Mouse (Mus musculus): ENCODE results near the gene Snx27. TPM values are rescaled to one million over a fixed set of nuclear protein-coding genes. Genes with fewer than 3 reads are reported as not detected.
A peak's percentile ranks its signal among the peaks of the same experiment; 100 is the strongest.

Snx27 gene
- polyA plus RNA-seq, 1 experiment = 16.4 TPM

DNA sequence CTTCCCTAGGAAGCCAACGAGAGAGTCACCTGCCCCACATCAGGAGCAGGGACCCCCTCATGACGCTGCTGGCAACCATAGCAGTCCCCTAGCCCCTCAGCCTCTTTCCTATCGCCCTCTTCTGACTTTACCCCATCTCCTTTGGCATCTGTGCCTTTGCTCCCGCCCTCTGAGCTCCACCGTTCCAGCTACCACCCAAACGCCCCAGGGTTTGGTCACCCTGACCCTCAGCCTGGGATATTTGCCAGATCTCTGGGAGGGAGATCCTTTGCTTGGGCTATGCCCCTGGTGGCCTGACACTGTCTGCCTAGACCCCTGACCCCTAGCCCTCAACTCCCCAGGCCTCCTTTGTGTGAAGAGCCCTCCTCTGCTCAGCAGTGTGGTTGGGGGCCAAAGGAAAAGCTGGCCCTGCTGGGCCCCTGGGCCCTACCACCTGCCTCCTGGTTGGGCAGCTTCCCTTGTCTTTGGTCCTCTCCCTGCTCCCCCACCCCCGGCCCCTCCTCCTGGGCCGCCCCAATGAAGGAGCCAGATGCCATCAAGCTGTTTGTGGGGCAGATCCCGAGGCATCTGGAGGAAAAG lies 103.8 kb downstream of the Snx27 start:
- 13% methylated on average over 9 of the region's 9 CpGs for WGBS
- no peaks in the 10 kb centered on the region for H3K36me3 ChIP-seq (ENCODE audit: control insufficient read depth, insufficient read depth, low read length)
- no peak overlapping the region for H3K4me3 ChIP-seq (ENCODE audit: insufficient read depth, low read depth, low read length)
- H3K4me1 ChIP-seq (ENCODE audit: control insufficient read depth, insufficient read depth, low read length) = no peaks in the 10 kb centered on the region
- H3K27ac ChIP-seq (ENCODE audit: insufficient read depth, low read depth, low read length) = no peak overlapping the region
- H3K27me3 ChIP-seq (replicated peaks; ENCODE audit: control insufficient read depth, insufficient read depth, low read length) = no peaks in the 10 kb centered on the region
- DNase-seq = no peak
- TF ChIP-seq POLR2A (IDR thresholded peaks at IDR 0.05; ENCODE audit: low read depth, low read length) (no peak), CTCF (conservative IDR thresholded peaks at IDR 0.05; ENCODE audit: insufficient read depth, insufficient read length, low read depth, low read length) (no peak)

DNA sequence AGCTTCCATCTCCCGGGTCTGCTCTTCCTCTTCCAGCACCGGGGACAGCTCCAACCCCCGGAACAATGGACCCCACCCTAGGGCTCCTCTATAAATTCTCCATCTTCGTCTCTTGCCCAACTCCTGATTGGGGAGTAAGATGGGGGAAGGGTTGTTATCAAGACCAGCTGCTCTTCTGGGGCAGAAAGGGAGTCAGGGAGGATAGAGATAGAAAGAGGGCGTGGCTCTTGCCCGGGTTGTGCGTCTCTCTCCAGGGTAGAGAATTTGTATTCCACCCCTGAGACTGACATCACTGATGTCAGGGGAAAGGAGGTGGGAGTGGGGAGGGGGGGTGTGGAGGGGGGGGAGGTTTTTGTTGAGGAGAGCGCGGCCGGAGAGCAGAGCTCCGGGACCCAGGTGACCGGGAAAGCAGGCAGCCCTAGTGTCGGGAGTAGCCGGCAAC lies 104.5 kb downstream of the Snx27 start, which contains the start of gene Celf3:
Gene Celf3, plus strand, starts transcription at position 315 of the 442 bp plus-strand sequence.
- H3K4me1 ChIP-seq (ENCODE audit: control insufficient read depth, insufficient read depth, low read length) = no peaks in the 10 kb centered on the region
- H3K27ac ChIP-seq (ENCODE audit: insufficient read depth, low read depth, low read length) = no peak within 1 kb of the TSS
- no peak for TF ChIP-seq CTCF (conservative IDR thresholded peaks at IDR 0.05; ENCODE audit: insufficient read depth, insufficient read length, low read depth, low read length)
- no peak for TF ChIP-seq POLR2A (IDR thresholded peaks at IDR 0.05; ENCODE audit: low read depth, low read length)
- WGBS = 4% methylated on average over 14 of the region's 14 CpGs
- no peak for DNase-seq
- H3K4me3 ChIP-seq (ENCODE audit: insufficient read depth, low read depth, low read length) = no peak within 1 kb of the TSS
- H3K36me3 ChIP-seq (ENCODE audit: control insufficient read depth, insufficient read depth, low read length) = no peaks in the 10 kb centered on the region
- 0 out of 2 replicates have a peak, but pooled peaks cover under 1% of the 10 kb centered on the region for H3K27me3 ChIP-seq (replicated peaks; ENCODE audit: control insufficient read depth, insufficient read depth, low read length)

DNA sequence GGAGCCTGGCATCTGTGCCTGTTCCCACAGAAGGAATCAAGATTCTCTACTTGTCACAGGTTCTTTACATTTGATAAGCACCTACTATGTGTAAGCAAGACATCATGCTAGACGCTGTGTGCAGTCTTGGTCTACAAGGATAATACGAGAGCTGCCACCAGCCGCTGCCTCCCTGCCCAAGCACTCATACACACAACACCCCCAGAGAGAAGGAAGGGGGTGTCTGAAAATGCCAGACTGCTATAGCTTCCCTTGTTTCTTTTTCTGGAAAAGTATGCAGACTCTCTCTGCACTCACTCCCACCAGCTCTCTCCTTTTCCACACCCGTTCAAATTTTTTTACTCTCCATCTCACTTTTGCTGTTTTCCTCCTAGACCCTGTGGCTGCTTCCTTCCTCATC lies 105.1 kb downstream of the Snx27 start:
- Histone ChIP-seq H3K36me3 (ENCODE audit: control insufficient read depth, insufficient read depth, low read length) (no peaks in the 10 kb centered on the region), H3K27ac (ENCODE audit: insufficient read depth, low read depth, low read length) (no peak overlapping the region), H3K4me1 (ENCODE audit: control insufficient read depth, insufficient read depth, low read length) (no peaks in the 10 kb centered on the region), H3K4me3 (ENCODE audit: insufficient read depth, low read depth, low read length) (no peak overlapping the region), H3K27me3 (replicated peaks; ENCODE audit: control insufficient read depth, insufficient read depth, low read length) (0 out of 2 replicates have a peak, but pooled peaks cover 1% of the 10 kb centered on the region)
- WGBS = 74% methylated on average over 4 of the region's 4 CpGs
- DNase-seq = no peak
- TF ChIP-seq POLR2A (IDR thresholded peaks at IDR 0.05; ENCODE audit: low read depth, low read length) (no peak), CTCF (conservative IDR thresholded peaks at IDR 0.05; ENCODE audit: insufficient read depth, insufficient read length, low read depth, low read length) (no peak)

DNA sequence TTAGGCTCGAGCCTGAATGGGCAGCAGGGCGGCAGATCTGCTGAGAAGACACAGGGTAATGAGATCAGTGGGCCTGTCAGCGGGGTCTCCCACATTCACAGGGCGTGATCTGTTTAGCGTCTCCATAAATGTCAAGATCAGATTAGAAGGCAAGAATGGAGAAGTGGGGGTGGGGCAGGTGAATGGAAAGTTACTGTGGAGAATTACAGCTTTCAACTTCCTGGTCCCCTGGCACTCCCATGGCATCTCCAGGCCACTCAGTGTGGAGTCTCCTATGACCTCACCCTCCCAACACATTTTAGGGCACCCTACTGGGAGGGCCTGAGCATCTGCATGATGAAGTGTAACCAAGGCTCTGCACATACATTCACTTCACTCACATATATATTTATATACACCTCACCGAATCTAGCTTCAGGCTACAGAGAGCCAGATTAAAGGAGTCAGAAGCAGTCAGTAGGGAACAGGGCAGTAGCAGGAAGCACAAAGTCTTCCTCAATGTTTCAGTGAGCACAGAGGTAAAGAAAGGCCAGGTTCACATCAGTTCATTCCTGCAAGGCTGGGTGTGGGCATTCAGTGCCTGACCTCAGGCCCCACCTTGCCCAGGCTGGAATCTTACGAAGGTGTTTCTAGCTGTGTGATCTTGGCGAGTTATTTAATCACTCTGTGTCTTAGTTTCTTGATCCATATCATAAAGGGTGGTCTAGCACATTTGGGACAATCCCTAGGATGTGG lies 106.0 kb downstream of the Snx27 start:
- no peak overlapping the region for H3K4me3 ChIP-seq (ENCODE audit: insufficient read depth, low read depth, low read length)
- H3K27ac ChIP-seq (ENCODE audit: insufficient read depth, low read depth, low read length) = no peak overlapping the region; the same call in 1 of the 2 replicates
- H3K4me1 ChIP-seq (ENCODE audit: control insufficient read depth, insufficient read depth, low read length) = no peaks in the 10 kb centered on the region
- H3K27me3 ChIP-seq (replicated peaks; ENCODE audit: control insufficient read depth, insufficient read depth, low read length) = 0 out of 2 replicates have a peak, but pooled peaks cover 1% of the 10 kb centered on the region
- peak; percentile 48 for DNase-seq
- whole genome bisulfite sequencing = 53% methylated on average over 8 of the region's 8 CpGs
- H3K36me3 ChIP-seq (ENCODE audit: control insufficient read depth, insufficient read depth, low read length) = no peaks in the 10 kb centered on the region
- TF ChIP-seq CTCF (conservative IDR thresholded peaks at IDR 0.05; ENCODE audit: insufficient read depth, insufficient read length, low read depth, low read length) (no peak), POLR2A (IDR thresholded peaks at IDR 0.05; ENCODE audit: low read depth, low read length) (no peak)

DNA sequence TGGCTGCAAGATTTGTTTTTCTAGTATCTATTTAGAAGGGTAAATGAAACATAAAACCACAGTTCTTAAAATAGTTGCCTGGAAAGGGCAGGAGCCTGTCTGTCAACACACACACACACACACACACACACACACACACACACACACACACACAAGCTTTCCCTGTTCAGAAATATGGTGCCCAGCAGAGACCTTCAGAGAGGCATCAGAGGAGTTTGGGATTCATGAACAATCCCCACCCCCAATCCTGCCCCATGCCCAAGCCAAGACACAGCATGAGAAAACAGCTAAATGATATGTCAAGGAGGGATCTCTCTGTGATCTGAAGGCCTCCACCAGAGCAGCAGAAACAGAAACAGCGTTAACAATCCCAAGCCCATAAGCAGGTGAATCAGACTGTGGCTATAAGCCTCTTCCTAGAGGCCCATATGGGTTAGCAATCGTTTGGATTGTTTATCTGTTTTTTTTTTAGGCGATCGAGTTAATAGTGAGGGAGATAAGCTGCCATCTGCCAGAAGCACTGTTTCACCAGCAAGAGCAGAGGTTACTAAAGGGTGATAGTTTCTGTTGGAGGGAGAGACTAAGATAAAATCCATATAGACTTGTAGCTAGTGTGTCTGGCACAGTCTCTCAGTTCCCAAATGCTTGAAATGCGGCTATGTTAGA lies 108.8 kb downstream of the Snx27 start:
- no peak for DNase-seq
- Histone ChIP-seq H3K27me3 (replicated peaks; ENCODE audit: control insufficient read depth, insufficient read depth, low read length) (0 out of 2 replicates have a peak, but pooled peaks cover 1% of the 10 kb centered on the region), H3K27ac (ENCODE audit: insufficient read depth, low read depth, low read length) (no peak overlapping the region), H3K4me3 (ENCODE audit: insufficient read depth, low read depth, low read length) (no peak overlapping the region), H3K4me1 (ENCODE audit: control insufficient read depth, insufficient read depth, low read length) (no peaks in the 10 kb centered on the region), H3K36me3 (ENCODE audit: control insufficient read depth, insufficient read depth, low read length) (no peaks in the 10 kb centered on the region)
- WGBS = 77% methylated on average over 5 of the region's 5 CpGs
- no peak for TF ChIP-seq CTCF (conservative IDR thresholded peaks at IDR 0.05; ENCODE audit: insufficient read depth, insufficient read length, low read depth, low read length)
- no peak for TF ChIP-seq POLR2A (IDR thresholded peaks at IDR 0.05; ENCODE audit: low read depth, low read length)

DNA sequence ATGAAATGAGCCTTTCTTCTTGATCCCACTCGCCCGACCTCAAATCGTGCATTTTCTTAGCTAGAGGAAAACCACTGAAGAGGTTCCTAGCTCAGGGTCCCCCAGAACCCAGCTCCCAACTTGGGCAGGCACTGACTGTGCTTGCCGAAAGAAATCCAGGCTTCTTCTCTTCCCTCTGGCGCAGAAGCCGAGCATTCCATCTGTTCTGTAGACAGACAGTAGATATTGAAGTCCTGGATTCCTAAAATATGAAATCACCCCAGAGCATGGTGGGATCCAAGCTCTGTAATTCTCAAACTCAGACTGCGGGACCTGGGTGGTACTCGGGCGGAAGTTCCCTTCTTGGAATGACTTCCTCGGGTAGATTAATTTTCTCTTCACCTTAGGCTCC lies 109.4 kb downstream of the Snx27 start:
- 55% methylated on average over 10 of the region's 10 CpGs for WGBS
- no peak for DNase-seq
- TF ChIP-seq POLR2A (IDR thresholded peaks at IDR 0.05; ENCODE audit: low read depth, low read length) (no peak), CTCF (conservative IDR thresholded peaks at IDR 0.05; ENCODE audit: insufficient read depth, insufficient read length, low read depth, low read length) (no peak)
- Histone ChIP-seq H3K36me3 (ENCODE audit: control insufficient read depth, insufficient read depth, low read length) (no peaks in the 10 kb centered on the region), H3K27ac (ENCODE audit: insufficient read depth, low read depth, low read length) (no peak overlapping the region), H3K4me1 (ENCODE audit: control insufficient read depth, insufficient read depth, low read length) (no peaks in the 10 kb centered on the region), H3K4me3 (ENCODE audit: insufficient read depth, low read depth, low read length) (no peak overlapping the region), H3K27me3 (replicated peaks; ENCODE audit: control insufficient read depth, insufficient read depth, low read length) (0 out of 2 replicates have a peak, but pooled peaks cover 1% of the 10 kb centered on the region)
